Mouse (Mus musculus): ENCODE data around the gene Kctd20.

DNA sequence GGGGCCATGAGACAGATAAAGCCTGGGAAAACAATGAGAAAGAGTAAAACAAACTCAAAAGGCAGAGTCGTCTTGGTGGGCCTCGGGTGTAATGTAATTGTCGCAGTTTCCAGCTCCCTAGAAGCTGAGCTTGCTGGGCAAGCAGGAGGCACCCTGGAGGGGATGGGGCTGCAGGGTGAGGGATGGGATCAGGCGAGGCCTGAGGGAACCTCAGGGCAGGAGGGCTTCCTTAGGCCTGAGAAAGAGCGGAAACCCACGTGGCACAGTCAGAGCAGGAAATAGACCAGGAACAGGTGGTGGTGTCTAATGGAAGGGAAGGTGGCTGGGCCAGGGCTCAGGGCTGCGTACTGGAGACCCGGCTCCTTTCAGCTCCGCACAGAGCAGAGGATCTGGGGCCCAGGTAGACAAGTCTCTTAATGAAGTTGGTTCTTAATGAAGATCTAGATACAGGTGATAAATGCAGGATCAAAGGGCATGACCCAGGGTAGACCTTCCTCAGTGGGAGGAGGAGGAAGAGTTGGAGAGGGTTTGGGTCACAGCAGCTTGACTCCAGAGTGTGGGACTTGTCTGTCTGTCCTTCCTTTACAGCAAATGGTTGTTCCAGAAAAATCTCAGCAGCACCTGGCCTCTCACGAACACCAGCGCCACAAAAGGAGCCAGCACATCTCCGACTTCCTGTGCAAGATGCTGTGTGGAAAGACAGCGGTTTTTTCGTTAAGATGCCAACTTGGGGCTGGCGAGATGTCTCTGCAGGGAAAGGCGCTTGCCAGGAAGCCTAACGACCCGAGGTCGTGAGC, 17.4 kb upstream of the Kctd20 start:
- no peak for TF ChIP-seq CTCF (conservative IDR thresholded peaks at IDR 0.05; ENCODE audit: insufficient read depth, insufficient read length, low read depth, low read length)
- no peak for TF ChIP-seq POLR2A (IDR thresholded peaks at IDR 0.05; ENCODE audit: low read depth, low read length)
